Mouse (Mus musculus) C2C12 (cell line): Measurements from ENCODE around the gene Zbtb5. TPM values are rescaled to one million over a fixed set of nuclear protein-coding genes. Genes with fewer than 3 reads are reported as not detected.

Experiments
- H3K27me3 ChIP-seq: one replicate; pipeline ENCODE4 v1.6.1; 2011; ENCODE audit not compliant: control insufficient read depth, insufficient read depth, insufficient read length
- H3K36me3 ChIP-seq: one replicate; pipeline ENCODE4 v1.6.1; 2011; ENCODE audit not compliant: control insufficient read depth, insufficient read depth
- H3K4me3 ChIP-seq: one replicate; pipeline ENCODE4 v1.5.1; 2011; ENCODE audit warnings: mild to moderate bottlenecking, control low read depth; ENCODE audit not compliant: poor library complexity, insufficient read depth, severe bottlenecking
- H3K79me2 ChIP-seq: one replicate; pipeline ENCODE4 v1.6.1; 2011; ENCODE audit not compliant: control insufficient read depth, insufficient read depth
- H3K79me3 ChIP-seq: one replicate; pipeline ENCODE4 v1.6.1; 2011; ENCODE audit warnings: low read depth, control low read depth
- H3ac ChIP-seq: one replicate; pipeline ENCODE3; 2011; ENCODE audit warnings: low read depth; ENCODE audit not compliant: control insufficient read depth, insufficient read length
- CEBPB ChIP-seq: IDR thresholded peaks from one replicate; pipeline ENCODE4 v1.6.1; 2011; ENCODE audit warnings: low read depth, mild to moderate bottlenecking, control low read depth, moderate library complexity
- CTCF ChIP-seq: IDR thresholded peaks from one replicate; pipeline ENCODE4 v1.5.1; 2011; ENCODE audit not compliant: control insufficient read depth, insufficient read depth, insufficient read length
- FOSL1 ChIP-seq: IDR thresholded peaks from one replicate; pipeline ENCODE4 v1.8.0; 2011; ENCODE audit warnings: mild to moderate bottlenecking, low read length; ENCODE audit not compliant: poor library complexity, insufficient read depth, severe bottlenecking
- MAX ChIP-seq: IDR thresholded peaks from one replicate; pipeline ENCODE4 v1.6.1; 2011; ENCODE audit warnings: mild to moderate bottlenecking, control low read depth
- MYOD1 ChIP-seq: IDR thresholded peaks from one replicate; pipeline ENCODE4 v1.6.1; 2011; ENCODE audit warnings: low read depth; ENCODE audit not compliant: control insufficient read depth, insufficient read length
- MYOG ChIP-seq: IDR thresholded peaks from one replicate; pipeline ENCODE4 v1.6.1; 2011; ENCODE audit not compliant: control insufficient read depth, insufficient read length; ENCODE audit errors: extremely low read depth
- USF1 ChIP-seq: IDR thresholded peaks from one replicate; pipeline ENCODE4 v1.6.1; 2011; ENCODE audit warnings: low read depth, mild to moderate bottlenecking, control low read depth, moderate library complexity
- polyA plus RNA-seq: library from polyadenylated mRNA; unstranded; fragments of >200 nt; fragmentation: generic; extraction: Trizol; gene quantifications from one replicate; pipeline ENCODE4 v1.2.1, GENCODE M21; 2012; ENCODE audit warnings: missing spikeins

Gene Zbtb5
- polyA plus RNA-seq, 1 experiment: 4.7 TPM

DNA sequence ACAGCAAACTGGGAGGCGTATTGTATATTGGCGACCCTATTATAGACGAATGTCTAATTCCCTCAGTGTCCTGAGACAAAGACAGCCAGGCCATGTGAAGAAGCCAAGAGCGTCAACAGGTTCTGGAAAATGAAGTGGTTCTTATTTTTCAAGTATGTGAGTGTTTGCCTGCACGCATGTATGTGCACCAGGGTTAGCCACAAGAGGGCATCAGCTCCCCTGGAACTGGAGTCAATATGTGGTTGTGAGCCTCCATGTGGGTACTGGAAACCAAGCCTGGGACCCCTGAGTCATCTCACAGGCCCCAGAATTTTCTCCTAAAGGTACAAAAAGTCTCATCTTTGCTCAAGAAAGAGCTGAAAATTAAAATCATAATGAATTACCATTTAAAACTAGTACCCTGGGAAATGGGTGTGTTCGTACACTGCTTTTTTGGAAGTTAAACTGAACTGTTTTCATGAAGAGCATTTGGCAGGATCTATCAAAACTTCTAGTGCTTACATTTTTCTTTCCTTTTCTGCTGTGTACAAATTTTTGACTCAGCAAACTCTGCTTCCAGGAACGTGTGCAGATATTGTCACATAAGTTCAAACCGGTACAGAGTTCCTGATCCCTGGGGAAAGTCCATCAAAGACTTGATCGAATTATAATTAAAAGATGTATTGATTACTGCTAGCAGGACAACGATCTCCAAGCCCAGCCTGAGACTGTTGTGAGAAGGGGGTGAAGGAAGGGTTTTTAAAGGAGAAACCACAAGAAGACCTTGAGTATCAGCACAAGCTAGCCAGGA, 35.1 kb downstream of the Zbtb5 start:
- Histone ChIP-seq H3K27me3 (no peaks in the 10 kb centered on the region), H3K36me3 (no peaks in the 10 kb centered on the region), H3ac (no peak overlapping the region), H3K79me3 (no peaks in the 10 kb centered on the region), H3K4me3 (no peak overlapping the region), H3K79me2 (no peaks in the 10 kb centered on the region)
- TF ChIP-seq MYOD1: no peak
- TF ChIP-seq CTCF: no peak
- no peak for TF ChIP-seq CEBPB
- no peak for TF ChIP-seq USF1
- no peak for TF ChIP-seq FOSL1

- TF ChIP-seq CEBPB: no peak
- no peak for TF ChIP-seq FOSL1
- no peak for TF ChIP-seq CTCF
- TF ChIP-seq MAX: no peak
- no peak for TF ChIP-seq USF1
- no peak for TF ChIP-seq MYOG
- TF ChIP-seq MYOD1: no peak
- Histone ChIP-seq H3K79me3 (no peaks in the 10 kb centered on the region), H3K36me3 (no peaks in the 10 kb centered on the region), H3K4me3 (no peak overlapping the region), H3K79me2 (no peaks in the 10 kb centered on the region), H3K27me3 (no peaks in the 10 kb centered on the region), H3ac (no peak overlapping the region)
Measured at GRCm38 (mm10) chr4:44976026-44976615, 36.1 kb downstream of the Zbtb5 start.

GRCm38 (mm10) chr4:44974331-44974730, 37.9 kb downstream of the Zbtb5 start:
- H3K36me3 ChIP-seq: no peaks in the 10 kb centered on the region
- no peaks in the 10 kb centered on the region for H3K79me3 ChIP-seq
- TF ChIP-seq MAX (no peak), MYOG (no peak), CEBPB (no peak), CTCF (no peak), FOSL1 (no peak), USF1 (no peak)
- H3K79me2 ChIP-seq: no peaks in the 10 kb centered on the region
- no peak overlapping the region for H3K4me3 ChIP-seq
- H3K27me3 ChIP-seq: no peaks in the 10 kb centered on the region
- no peak overlapping the region for H3ac ChIP-seq

DNA sequence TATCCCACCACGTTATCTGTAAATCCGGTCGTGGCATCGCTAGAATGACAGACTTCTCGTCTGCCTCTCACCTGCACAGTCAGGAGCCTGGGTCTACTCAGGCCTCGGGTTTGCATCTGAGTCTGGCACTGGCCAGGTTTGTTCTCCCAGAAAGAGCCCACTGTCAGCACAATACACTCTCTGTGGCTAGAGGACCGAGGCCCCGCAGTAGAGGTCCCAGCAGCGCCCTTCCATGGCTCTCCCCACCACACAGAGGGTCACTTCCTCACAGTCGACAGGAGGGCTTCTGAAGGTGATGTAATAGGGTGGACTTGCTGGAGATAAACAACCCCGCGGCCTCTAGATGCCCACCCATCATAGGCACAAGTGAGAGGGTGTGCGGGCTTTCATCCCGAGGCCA, 38.3 kb downstream of the Zbtb5 start:
- no peak overlapping the region for H3ac ChIP-seq
- no peaks in the 10 kb centered on the region for H3K79me2 ChIP-seq
- H3K27me3 ChIP-seq: peaks cover 4% of the 10 kb centered on the region
- no peak overlapping the region for H3K4me3 ChIP-seq
- no peak for TF ChIP-seq MAX
- H3K79me3 ChIP-seq: no peaks in the 10 kb centered on the region
- H3K36me3 ChIP-seq: no peaks in the 10 kb centered on the region

DNA sequence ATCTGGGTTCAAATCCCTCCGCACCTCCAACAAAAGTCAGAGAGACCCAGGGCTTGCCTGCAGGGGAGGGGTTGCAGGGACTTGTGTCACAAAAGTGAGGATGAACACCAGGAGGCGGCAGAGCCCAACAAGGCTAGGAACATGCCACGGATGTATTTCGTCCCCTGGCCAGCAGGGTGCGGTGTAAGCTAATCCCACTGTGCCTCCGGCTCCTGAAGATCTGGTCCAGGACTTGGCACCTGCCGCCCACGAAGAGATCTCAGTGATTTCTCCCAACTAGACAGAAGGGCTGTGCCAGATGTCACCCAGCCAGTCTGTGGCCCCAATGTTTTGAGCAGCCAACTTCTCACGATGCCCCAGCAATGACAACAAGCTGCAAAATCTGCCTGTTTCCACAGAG, 38.8 kb downstream of the Zbtb5 start:
- TF ChIP-seq CTCF (peak; percentile 98), USF1 (no peak)
- Histone ChIP-seq H3K4me3 (no peak overlapping the region), H3ac (no peak overlapping the region), H3K79me2 (no peaks in the 10 kb centered on the region), H3K36me3 (no peaks in the 10 kb centered on the region), H3K79me3 (no peaks in the 10 kb centered on the region), H3K27me3 (peaks cover 7% of the 10 kb centered on the region)

GRCm38 (mm10) chr4:44970612-44971110, 41.6 kb downstream of the Zbtb5 start:
- H3K36me3 ChIP-seq: no peaks in the 10 kb centered on the region
- no peak for TF ChIP-seq FOSL1
- TF ChIP-seq CTCF: peak; percentile 38
- H3K27me3 ChIP-seq: peaks cover 24% of the 10 kb centered on the region
- no peak overlapping the region for H3ac ChIP-seq
- no peaks in the 10 kb centered on the region for H3K79me3 ChIP-seq
- H3K79me2 ChIP-seq: no peaks in the 10 kb centered on the region
- H3K4me3 ChIP-seq: no peak overlapping the region
